In the genomic region with DNA sequence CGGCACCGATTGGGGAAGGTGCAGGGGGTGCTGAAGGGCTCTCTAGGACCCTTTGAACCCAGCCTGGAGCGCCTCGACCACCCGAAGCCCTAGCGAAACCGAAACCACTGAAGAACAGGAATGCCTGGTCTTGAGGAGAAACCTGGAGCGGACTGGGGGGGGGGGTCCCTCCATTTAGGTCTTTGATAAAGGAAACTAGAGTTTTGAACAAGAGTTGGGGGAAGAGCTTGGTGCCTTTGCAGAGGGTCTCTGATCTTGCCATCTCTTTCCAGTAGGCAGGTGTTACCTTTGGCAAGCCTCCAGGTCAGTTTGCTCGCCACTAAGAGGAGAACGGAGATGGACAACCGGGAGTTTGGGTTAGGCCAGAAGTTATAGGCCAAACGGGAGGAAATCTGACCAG, we compare ENCODE assay signal across 17 mouse cellular contexts. TPM values are rescaled to one million over a fixed set of nuclear protein-coding genes. Genes with fewer than 3 reads are reported as not detected.
DNase-seq lines count a peak whose midpoint lies in the region; ATAC-seq and TF ChIP-seq lines count a peak whose summit lies in the region.
"Had no signal": no experiment of that assay in that cellular context is flagged by ENCODE, and none has a peak within 500 bp of the region (broad histone marks: within the 10 kb centered on the region; RNA-seq: fewer than 3 reads in every experiment).

No protein-coding gene starts in this region.

- TF ChIP-seq CTCF in forebrain, postnatal 0 days (IDR thresholded peaks at IDR 0.05; ENCODE audit: low read depth), result no peak

- peaks cover 85% of the 10 kb centered on the region for H3K27me3 ChIP-seq in forebrain, postnatal 0 days (ENCODE audit: insufficient read depth, low read length)
- peaks cover 84% of the 10 kb centered on the region for H3K27me3 ChIP-seq in forebrain, embryonic 16.5 days (replicated peaks; ENCODE audit: control insufficient read depth, insufficient read depth, low read length)
- H3K27me3 ChIP-seq in kidney, embryonic 16.5 days (ENCODE audit: insufficient read depth, low read length), result peaks cover 60% of the 10 kb centered on the region
- peaks cover 100% of the 10 kb centered on the region for H3K27me3 ChIP-seq in embryonic facial prominence, embryonic 10.5 days (replicated peaks; ENCODE audit: low read depth, poor library complexity, severe bottlenecking)
- H3K27me3 ChIP-seq in limb, embryonic 13.5 days, result peaks cover 98% of the 10 kb centered on the region

- peak; percentile 13 for DNase-seq in forebrain, postnatal 0 days
- DNase-seq in kidney, postnatal 36 days, result no peak
- peak; percentile 42 for DNase-seq in embryonic facial prominence, embryonic 10.5 days (ENCODE audit: low spot score)
- no peak for DNase-seq in cerebellum, adult 9-10 months
- DNase-seq in right cerebral cortex, postnatal 25 days, result no peak
- DNase-seq: gastrocnemius, postnatal 36 days; left cerebral cortex, postnatal 4 days; thymus, postnatal 25 days had no signal

- 3% methylated on average over 12 of the region's 12 CpGs for WGBS in forebrain, postnatal 0 days
- 2% methylated on average over 12 of the region's 12 CpGs for WGBS in forebrain, embryonic 16.5 days
- 3% methylated on average over 12 of the region's 12 CpGs for WGBS in kidney, embryonic 16.5 days
- 2% methylated on average over 12 of the region's 12 CpGs for WGBS in embryonic facial prominence, embryonic 10.5 days
- WGBS in limb, embryonic 13.5 days, result 1% methylated on average over 12 of the region's 12 CpGs

- H3K9ac ChIP-seq in forebrain, postnatal 0 days, result no peak overlapping the region
- H3K9ac ChIP-seq in forebrain, embryonic 16.5 days (replicated peaks; ENCODE audit: low read depth, low read length), result no peak overlapping the region
- H3K9ac ChIP-seq in kidney, embryonic 16.5 days (replicated peaks; ENCODE audit: low read length), result peak overlapping the region; percentile 85
- no peak overlapping the region for H3K9ac ChIP-seq in limb, embryonic 13.5 days
- H3K9ac ChIP-seq: forebrain, embryonic 12.5 days; midbrain, embryonic 13.5 days had no signal

- no peak overlapping the region for H3K4me2 ChIP-seq in forebrain, postnatal 0 days (ENCODE audit: low read depth)
- no peak overlapping the region for H3K4me2 ChIP-seq in forebrain, embryonic 16.5 days (ENCODE audit: low read length)
- peak overlapping the region; percentile 69 for H3K4me2 ChIP-seq in kidney, embryonic 16.5 days (replicated peaks; ENCODE audit: low read depth, low read length)
- no peak overlapping the region for H3K4me2 ChIP-seq in limb, embryonic 13.5 days (replicated peaks)
- H3K4me2 ChIP-seq: forebrain, embryonic 12.5 days; midbrain, embryonic 13.5 days had no signal

- no peaks in the 10 kb centered on the region for H3K4me1 ChIP-seq in forebrain, postnatal 0 days (ENCODE audit: insufficient read depth)
- H3K4me1 ChIP-seq in forebrain, embryonic 16.5 days (replicated peaks; ENCODE audit: control insufficient read depth, insufficient read depth, low read length), result peaks cover 17% of the 10 kb centered on the region
- H3K4me1 ChIP-seq in kidney, embryonic 16.5 days (ENCODE audit: insufficient read depth, low read length), result peaks cover 45% of the 10 kb centered on the region
- peaks cover 32% of the 10 kb centered on the region for H3K4me1 ChIP-seq in embryonic facial prominence, embryonic 10.5 days
- peaks cover 30% of the 10 kb centered on the region for H3K4me1 ChIP-seq in limb, embryonic 13.5 days

- no peak overlapping the region for H3K27ac ChIP-seq in forebrain, postnatal 0 days (ENCODE audit: low read depth, low read length)
- H3K27ac ChIP-seq in forebrain, embryonic 16.5 days (ENCODE audit: low read length), result no peak overlapping the region
- peak overlapping the region; percentile 96 for H3K27ac ChIP-seq in kidney, embryonic 16.5 days (ENCODE audit: low read length)
- H3K27ac ChIP-seq in embryonic facial prominence, embryonic 10.5 days (replicated peaks), result no peak overlapping the region
- no peak overlapping the region for H3K27ac ChIP-seq in limb, embryonic 13.5 days
- H3K27ac ChIP-seq: forebrain, embryonic 12.5 days; midbrain, embryonic 13.5 days had no signal

- H3K36me3 ChIP-seq in forebrain, postnatal 0 days (ENCODE audit: insufficient read depth), result no peaks in the 10 kb centered on the region
- no peaks in the 10 kb centered on the region for H3K36me3 ChIP-seq in forebrain, embryonic 16.5 days (ENCODE audit: control insufficient read depth, insufficient read depth)
- H3K36me3 ChIP-seq in kidney, embryonic 16.5 days (ENCODE audit: insufficient read depth, low read length), result no peaks in the 10 kb centered on the region
- no peaks in the 10 kb centered on the region for H3K36me3 ChIP-seq in embryonic facial prominence, embryonic 10.5 days (replicated peaks)
- no peaks in the 10 kb centered on the region for H3K36me3 ChIP-seq in limb, embryonic 13.5 days
- H3K36me3 ChIP-seq: forebrain, embryonic 12.5 days; midbrain, embryonic 13.5 days had no signal

- no peak for ATAC-seq in forebrain, postnatal 0 days
- ATAC-seq in forebrain, embryonic 16.5 days, result no peak
- ATAC-seq in kidney, embryonic 16.5 days (ENCODE audit: low FRiP score, low TSS enrichment), result no peak
- ATAC-seq in limb, embryonic 13.5 days (ENCODE audit: low FRiP score, low read depth), result no peak
- ATAC-seq: midbrain, embryonic 13.5 days had no signal

- H3K9me3 ChIP-seq in forebrain, postnatal 0 days (ENCODE audit: low read length), result no peaks in the 10 kb centered on the region
- H3K9me3 ChIP-seq in forebrain, embryonic 16.5 days (ENCODE audit: control insufficient read depth, low read length), result no peaks in the 10 kb centered on the region
- no peaks in the 10 kb centered on the region for H3K9me3 ChIP-seq in kidney, embryonic 16.5 days (ENCODE audit: low read length)
- H3K9me3 ChIP-seq in embryonic facial prominence, embryonic 10.5 days, result no peaks in the 10 kb centered on the region
- H3K9me3 ChIP-seq in limb, embryonic 13.5 days, result no peaks in the 10 kb centered on the region
- H3K9me3 ChIP-seq: forebrain, embryonic 12.5 days; midbrain, embryonic 13.5 days had no signal

- H3K4me3 ChIP-seq in forebrain, postnatal 0 days (ENCODE audit: low read depth, low read length), result no peak overlapping the region
- H3K4me3 ChIP-seq in forebrain, embryonic 16.5 days (replicated peaks; ENCODE audit: low read length), result no peak overlapping the region
- H3K4me3 ChIP-seq in kidney, embryonic 16.5 days (ENCODE audit: low read length), result peak overlapping the region; percentile 76
- no peak overlapping the region for H3K4me3 ChIP-seq in embryonic facial prominence, embryonic 10.5 days
- H3K4me3 ChIP-seq in limb, embryonic 13.5 days, result peak overlapping the region; percentile 2; the same call in 1 of the 2 replicates
- H3K4me3 ChIP-seq: forebrain, embryonic 12.5 days; midbrain, embryonic 13.5 days had no signal

RNA-seq across cellular contexts. Expression of a gene that starts 2.2 kb away (rescaled TPM):
- 0.08 and 0.14 TPM in 2 replicates for total RNA-seq in forebrain, postnatal 0 days (2014; rRNA removed)
- polyA plus RNA-seq in forebrain, postnatal 0 days (2015; fragmentation: Nextera tagmentation; extraction: Ambion mirVana), result 0.19 and 0.24 TPM in 2 replicates
- 0.14 and 0.16 TPM in 2 replicates for polyA plus RNA-seq in forebrain, embryonic 16.5 days (2015; fragmentation: Nextera tagmentation; extraction: Ambion mirVana)
- polyA plus RNA-seq in kidney, embryonic 16.5 days (2015; fragmentation: Nextera tagmentation; extraction: Ambion mirVana), result 124 and 142 TPM in 2 replicates
- 0.25 and 0.44 TPM in 2 replicates for polyA plus RNA-seq in embryonic facial prominence, embryonic 10.5 days (2016; fragmentation: Nextera tagmentation; extraction: Ambion mirVana)
- polyA plus RNA-seq in limb, embryonic 13.5 days (2015; fragmentation: Nextera tagmentation; extraction: Ambion mirVana), result 0.64 TPM in 2 replicates
- total RNA-seq: common myeloid progenitor, adult 5-6 weeks; MEL had no signal
- polyA plus RNA-seq: forebrain, embryonic 12.5 days had no signal

RNA-seq across cellular contexts. Expression of a gene that starts 36.7 kb away (rescaled TPM):
- not detected in 2 replicates for total RNA-seq in forebrain, postnatal 0 days (2014; rRNA removed)
- not detected in 2 replicates for polyA plus RNA-seq in forebrain, postnatal 0 days (2015; fragmentation: Nextera tagmentation; extraction: Ambion mirVana)
- polyA plus RNA-seq in forebrain, embryonic 16.5 days (2015; fragmentation: Nextera tagmentation; extraction: Ambion mirVana), result not detected in 2 replicates
- not detected in 2 replicates for polyA plus RNA-seq in kidney, embryonic 16.5 days (2015; fragmentation: Nextera tagmentation; extraction: Ambion mirVana)
- polyA plus RNA-seq in embryonic facial prominence, embryonic 10.5 days (2016; fragmentation: Nextera tagmentation; extraction: Ambion mirVana), result not detected in 2 replicates
- not detected in 2 replicates for polyA plus RNA-seq in limb, embryonic 13.5 days (2015; fragmentation: Nextera tagmentation; extraction: Ambion mirVana)
- total RNA-seq: common myeloid progenitor, adult 5-6 weeks; gastrocnemius, postnatal 36 days; left cerebral cortex, postnatal 4 days; MEL had no signal
- polyA plus RNA-seq: forebrain, embryonic 12.5 days; large intestine, adult 2 months; midbrain, embryonic 13.5 days; small intestine, adult 2 months had no signal

Comparison
In these comparisons a context has a peak if more than half of its experiments do, and no peak if none do; other contexts are left out.
1. DNase-seq: peak in forebrain, postnatal 0 days (single experiment) and embryonic facial prominence, embryonic 10.5 days (single experiment); none in kidney, postnatal 36 days (0 of 2), cerebellum, adult 9-10 months (single experiment) and right cerebral cortex, postnatal 25 days (single experiment).
2. H3K4me3 ChIP-seq: peak in kidney, embryonic 16.5 days (single experiment) and limb, embryonic 13.5 days (single experiment); none in forebrain, postnatal 0 days (single experiment), forebrain, embryonic 16.5 days (single experiment) and embryonic facial prominence, embryonic 10.5 days (single experiment).
3. RNA of a gene that starts 2.2 kb away (polyA plus RNA-seq): 124 to 142 TPM in kidney, embryonic 16.5 days; 0.64 TPM in limb, embryonic 13.5 days, 0.25 to 0.44 TPM in embryonic facial prominence, embryonic 10.5 days, 0.19 to 0.24 TPM in forebrain, postnatal 0 days and 0.14 to 0.16 TPM in forebrain, embryonic 16.5 days; every median in the first group is over 10 times any median in the second.